Mouse (Mus musculus): ENCODE measurements around the gene Cnga1.

GRCm38 (mm10) chr5:72656270-72656791 is 12.3 kb upstream of the Cnga1 start:
- TF ChIP-seq CTCF (IDR thresholded peaks at IDR 0.05; ENCODE audit: borderline replicate concordance, control insufficient read depth, extremely low read depth, insufficient read depth, low read length, poor library complexity) (no peak), POLR2A (IDR thresholded peaks at IDR 0.05; ENCODE audit: control insufficient read depth, extremely low read depth, insufficient read depth, low read length, poor library complexity) (no peak)
